8 mouse cellular contexts compared by ENCODE assay signal in the genomic region with DNA sequence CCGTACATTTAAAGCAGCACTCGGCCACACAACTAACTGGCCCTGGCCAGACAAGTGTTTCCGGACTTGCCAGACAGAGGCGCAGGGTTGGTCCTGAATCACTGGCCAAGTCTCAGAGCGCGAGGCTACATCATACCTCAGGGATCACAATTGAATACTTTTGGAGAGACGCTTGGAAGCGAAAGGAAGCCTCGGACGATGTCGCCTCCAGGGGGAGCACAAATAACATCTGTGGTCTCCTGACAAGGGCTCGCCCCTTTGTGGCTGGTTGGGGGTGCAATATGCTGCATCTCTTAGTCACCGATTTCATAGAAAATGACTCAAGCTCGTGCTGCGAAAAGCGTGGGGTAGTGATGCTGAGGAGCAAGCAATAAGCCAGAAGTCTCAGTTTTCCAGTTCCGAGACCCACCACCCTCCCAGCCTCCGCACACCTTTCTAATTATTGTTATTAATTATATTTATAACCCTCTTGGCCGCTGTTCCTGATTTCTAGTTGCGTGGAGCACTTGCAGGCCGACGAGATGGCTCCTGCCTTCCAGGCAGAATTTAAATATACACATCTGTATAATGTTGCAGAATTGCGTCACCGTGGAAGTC. TPM values are rescaled to one million over a fixed set of nuclear protein-coding genes. Genes with fewer than 3 reads are reported as not detected.
A peak's percentile ranks its signal among the peaks of the same experiment; 100 is the strongest.
DNase-seq lines count a peak whose midpoint lies in the region; ATAC-seq and TF ChIP-seq lines count a peak whose summit lies in the region.

No protein-coding gene starts in this region.

- no peaks in the 10 kb centered on the region for H3K36me3 ChIP-seq in hindbrain, embryonic 11.5 days (ENCODE audit: control insufficient read depth, insufficient read depth, low read length)
- H3K36me3 ChIP-seq in lung, postnatal 0 days (ENCODE audit: insufficient read depth, low read length) = no peaks in the 10 kb centered on the region

- no peak overlapping the region; the same call in 1 of the 2 replicates for H3K27ac ChIP-seq in cerebellum, adult 2 months (ENCODE audit: insufficient read depth, low read length)
- peak overlapping the region; percentile 85 for H3K27ac ChIP-seq in hindbrain, embryonic 11.5 days (ENCODE audit: low read depth, low read length)
- peak overlapping the region; percentile 93 for H3K27ac ChIP-seq in lung, postnatal 0 days (ENCODE audit: low read length)

- no peaks in the 10 kb centered on the region for H3K27me3 ChIP-seq in cerebellum, adult 2 months (ENCODE audit: control insufficient read depth, insufficient read depth, low read length)
- no peaks in the 10 kb centered on the region for H3K27me3 ChIP-seq in hindbrain, embryonic 11.5 days (ENCODE audit: control insufficient read depth, insufficient read depth, low read length)
- no peaks in the 10 kb centered on the region for H3K27me3 ChIP-seq in lung, postnatal 0 days (replicated peaks; ENCODE audit: insufficient read depth, low read length)

- peak; percentile 64 for TF ChIP-seq CTCF in cerebellum, adult 2 months (IDR thresholded peaks at IDR 0.05; ENCODE audit: borderline replicate concordance, insufficient read depth, low read depth, low read length)
- TF ChIP-seq CTCF in lung, postnatal 0 days (IDR thresholded peaks at IDR 0.05) = peak; percentile 83

- H3K4me3 ChIP-seq in cerebellum, adult 2 months (replicated peaks; ENCODE audit: insufficient read depth, low read depth, low read length) = peak overlapping the region; percentile 75
- H3K4me3 ChIP-seq in hindbrain, embryonic 11.5 days (ENCODE audit: low read depth, low read length) = peak overlapping the region; percentile 66
- peak overlapping the region; percentile 81 for H3K4me3 ChIP-seq in lung, postnatal 0 days (ENCODE audit: low read depth, low read length)

- TF ChIP-seq POLR2A in cerebellum, adult 2 months (IDR thresholded peaks at IDR 0.05; ENCODE audit: borderline replicate concordance, insufficient read depth, low read length) = no peak

- H3K4me1 ChIP-seq in cerebellum, adult 2 months (ENCODE audit: control insufficient read depth, insufficient read depth, low read length) = 0 out of 2 replicates have a peak, but pooled peaks cover 3% of the 10 kb centered on the region
- peaks cover 4% of the 10 kb centered on the region for H3K4me1 ChIP-seq in hindbrain, embryonic 11.5 days (replicated peaks; ENCODE audit: control insufficient read depth, insufficient read depth, low read length)
- H3K4me1 ChIP-seq in lung, postnatal 0 days (ENCODE audit: insufficient read depth, low read depth, low read length) = peaks cover 2% of the 10 kb centered on the region; the same call in 1 of the 2 replicates

- peak; percentile 77 for DNase-seq in MEL-GATA-1-ER (ENCODE audit: extremely low read depth, low read depth)
- DNase-seq in cerebellum, adult 2 months = peak; percentile 79 to 82
- DNase-seq in frontal cortex, adult 2 months (ENCODE audit: extremely low spot score in 1 of 2, low spot score in 1 of 2) = peak; percentile 83 to 90
- DNase-seq in hindbrain, embryonic 11.5 days (ENCODE audit: low spot score) = peak; percentile 89
- DNase-seq in layer of hippocampus, postnatal 10 days (ENCODE audit: low spot score in 2 of 2) = peak; percentile 85 to 89
- DNase-seq in lung, postnatal 0 days (ENCODE audit: low spot score) = peak; percentile 94
- DNase-seq in ovary, postnatal 14 days (ENCODE audit: low spot score) = peak; percentile 74
- peak; percentile 71 to 81 for DNase-seq in thymus, postnatal 10 days (ENCODE audit: low spot score in 2 of 2)

- peak; percentile 67 for ATAC-seq in hindbrain, embryonic 11.5 days (ENCODE audit: low FRiP score)
- peak; percentile 52 for ATAC-seq in lung, postnatal 0 days

- peak overlapping the region; percentile 73 for H3K4me2 ChIP-seq in hindbrain, embryonic 11.5 days (replicated peaks; ENCODE audit: low read depth, low read length)
- H3K4me2 ChIP-seq in lung, postnatal 0 days (replicated peaks; ENCODE audit: low read depth, low read length) = peak overlapping the region; percentile 94

- TF ChIP-seq EP300 in lung, postnatal 0 days (IDR thresholded peaks at IDR 0.05) = no peak

- WGBS in cerebellum, adult 2 months = 0% methylated on average over 24 of the region's 24 CpGs
- under 1% methylated on average over 24 of the region's 24 CpGs for WGBS in hindbrain, embryonic 11.5 days
- WGBS in lung, postnatal 0 days = under 1% methylated on average over 24 of the region's 24 CpGs

- H3K9ac ChIP-seq in hindbrain, embryonic 11.5 days (ENCODE audit: low read depth, low read length) = peak overlapping the region; percentile 72
- peak overlapping the region; percentile 86; the same call in 1 of the 2 replicates for H3K9ac ChIP-seq in lung, postnatal 0 days (replicated peaks; ENCODE audit: low read depth)

- no peaks in the 10 kb centered on the region for H3K9me3 ChIP-seq in hindbrain, embryonic 11.5 days (ENCODE audit: control insufficient read depth, low read length)
- H3K9me3 ChIP-seq in lung, postnatal 0 days (ENCODE audit: low read length) = no peaks in the 10 kb centered on the region

RNA-seq across cellular contexts. Expression of a gene that starts 0.5 kb away (rescaled TPM):
- polyA plus RNA-seq in cerebellum, adult 2 months (2012; rRNA removed) = 42.5 and 47.1 TPM in 2 replicates
- polyA plus RNA-seq in frontal cortex, adult 2 months (2012; rRNA removed) = 31.9 and 33.3 TPM in 2 replicates
- 10.7 and 13.1 TPM in 2 replicates for polyA plus RNA-seq in hindbrain, embryonic 11.5 days (2014; fragmentation: Nextera tagmentation; extraction: Ambion mirVana)
- 10 to 100 TPM; 38.6 to 39.4 TPM for total RNA-seq in layer of hippocampus, postnatal 10 days (2021)
- 10.7 and 11.5 TPM in 2 replicates for polyA plus RNA-seq in lung, postnatal 0 days (2015; fragmentation: Nextera tagmentation; extraction: Ambion mirVana)

RNA-seq across cellular contexts. Expression of a gene that starts 14.7 kb away (rescaled TPM):
- 0.22 TPM in 1 of 2 replicates, not detected in the other for polyA plus RNA-seq in cerebellum, adult 2 months (2012; rRNA removed)
- 0.18 TPM in 1 of 2 replicates, not detected in the other for polyA plus RNA-seq in frontal cortex, adult 2 months (2012; rRNA removed)
- polyA plus RNA-seq in hindbrain, embryonic 11.5 days (2014; fragmentation: Nextera tagmentation; extraction: Ambion mirVana) = not detected in 2 replicates
- under 1 TPM in 1 of 2 experiments, not detected in 1; 0.37 TPM for total RNA-seq in layer of hippocampus, postnatal 10 days (2021)
- not detected in 2 replicates for polyA plus RNA-seq in lung, postnatal 0 days (2015; fragmentation: Nextera tagmentation; extraction: Ambion mirVana)

RNA-seq across cellular contexts. Expression of a gene that starts 45.2 kb away (rescaled TPM):
- not detected in 2 replicates for polyA plus RNA-seq in cerebellum, adult 2 months (2012; rRNA removed)
- polyA plus RNA-seq in frontal cortex, adult 2 months (2012; rRNA removed) = not detected in 2 replicates
- polyA plus RNA-seq in hindbrain, embryonic 11.5 days (2014; fragmentation: Nextera tagmentation; extraction: Ambion mirVana) = not detected in 2 replicates
- not detected for total RNA-seq in layer of hippocampus, postnatal 10 days (2021)
- not detected in 2 replicates for polyA plus RNA-seq in lung, postnatal 0 days (2015; fragmentation: Nextera tagmentation; extraction: Ambion mirVana)
